Mouse (Mus musculus) ovary, adult 18-20 months (tissue): ENCODE results near the gene Pih1d2.
A peak's percentile ranks its signal among the peaks of the same experiment; 100 is the strongest.

Experiments
- DNase-seq: peaks from one replicate; pipeline ENCODE4 v3.0.0; 2022; ENCODE audit warnings: low spot score, mixed read lengths

Gene Pih1d2

DNA sequence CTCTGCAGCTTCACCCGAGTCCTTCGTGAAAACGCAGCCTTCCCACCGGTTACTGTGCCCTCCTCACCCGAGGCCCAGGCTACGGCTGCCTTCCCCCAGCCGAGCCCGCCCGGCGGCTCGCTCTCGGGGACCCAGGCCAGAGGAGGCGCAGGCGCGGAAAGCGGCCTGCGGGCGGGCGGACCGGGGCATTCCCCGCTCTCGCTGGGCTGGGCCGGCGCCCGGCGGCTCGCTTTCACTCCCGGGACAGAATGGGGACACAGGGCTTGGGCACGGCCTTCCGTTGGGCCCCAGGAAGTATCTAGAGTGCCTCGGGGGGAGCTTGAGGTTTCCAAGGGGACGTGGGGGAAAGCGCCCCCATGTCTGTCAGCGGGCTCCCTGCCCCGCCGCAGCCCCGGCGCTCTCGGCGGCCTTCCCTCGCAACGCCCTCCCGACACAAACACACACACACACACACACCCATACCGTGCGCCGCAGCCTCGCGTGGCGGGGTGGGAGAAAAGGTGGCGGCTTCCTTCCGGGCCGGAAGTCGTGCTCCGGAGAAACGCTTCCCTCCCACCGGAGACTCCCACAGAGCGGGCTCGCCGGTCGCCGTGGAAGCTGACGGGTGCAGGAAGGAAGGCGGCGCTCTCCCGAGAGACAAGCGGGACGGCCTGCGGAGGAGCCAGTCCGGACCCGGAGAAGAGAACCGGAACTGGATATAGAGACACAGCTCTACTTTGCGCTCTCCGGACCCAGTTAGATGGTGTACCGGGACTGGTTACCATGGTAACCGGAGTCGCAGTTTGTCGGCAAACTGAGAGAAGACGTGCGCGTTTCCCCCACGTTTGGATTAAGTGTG, at the start of gene Pih1d2, which contains the start of gene Nkapd1:
TSS of gene Pih1d2 (plus strand) at position 556 of the 838 bp plus-strand sequence.
TSS of gene Nkapd1 (minus strand) at position 699 of the 838 bp plus-strand sequence.
- DNase-seq = peak; percentile 81

DNA sequence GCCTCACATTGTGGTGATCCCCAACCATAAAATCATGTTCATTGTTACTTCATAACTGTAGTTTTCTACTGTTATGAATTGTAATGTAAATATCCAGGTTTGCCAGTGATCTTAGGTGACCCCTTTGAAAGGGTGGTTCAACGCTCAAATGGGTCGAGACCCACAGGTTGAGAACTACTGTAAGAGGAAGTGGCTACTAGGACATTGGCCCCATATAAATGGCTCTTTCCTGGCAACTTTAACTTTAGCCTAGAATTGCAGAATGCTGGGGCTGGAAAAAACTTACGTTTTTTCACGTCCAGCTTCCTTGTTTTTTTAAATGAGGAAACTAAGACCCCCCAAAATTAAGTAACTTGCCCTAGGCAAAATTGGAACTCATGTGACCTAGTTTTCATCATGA, 49.7 kb upstream of the Pih1d2 start:
- no peak for DNase-seq

DNA sequence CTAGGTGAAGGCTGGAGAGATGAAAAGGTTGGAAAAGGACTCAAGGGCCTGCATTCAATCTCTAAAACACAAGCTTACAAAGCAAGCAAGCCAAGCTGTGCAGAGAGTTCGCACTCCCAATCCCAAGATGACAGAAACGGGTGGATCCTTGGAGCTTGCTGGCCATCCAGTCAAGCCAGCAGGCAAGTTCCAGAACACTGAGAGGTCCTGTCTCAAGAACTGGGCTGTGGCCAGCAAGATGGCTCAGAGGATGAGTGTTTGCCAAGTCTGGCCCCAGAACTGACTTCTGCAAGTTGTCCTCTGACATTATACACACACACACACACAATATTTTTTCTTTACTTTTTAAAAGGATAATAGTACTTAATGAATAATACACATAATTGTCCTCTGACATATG, 49.2 kb upstream of the Pih1d2 start:
- no peak for DNase-seq

DNA sequence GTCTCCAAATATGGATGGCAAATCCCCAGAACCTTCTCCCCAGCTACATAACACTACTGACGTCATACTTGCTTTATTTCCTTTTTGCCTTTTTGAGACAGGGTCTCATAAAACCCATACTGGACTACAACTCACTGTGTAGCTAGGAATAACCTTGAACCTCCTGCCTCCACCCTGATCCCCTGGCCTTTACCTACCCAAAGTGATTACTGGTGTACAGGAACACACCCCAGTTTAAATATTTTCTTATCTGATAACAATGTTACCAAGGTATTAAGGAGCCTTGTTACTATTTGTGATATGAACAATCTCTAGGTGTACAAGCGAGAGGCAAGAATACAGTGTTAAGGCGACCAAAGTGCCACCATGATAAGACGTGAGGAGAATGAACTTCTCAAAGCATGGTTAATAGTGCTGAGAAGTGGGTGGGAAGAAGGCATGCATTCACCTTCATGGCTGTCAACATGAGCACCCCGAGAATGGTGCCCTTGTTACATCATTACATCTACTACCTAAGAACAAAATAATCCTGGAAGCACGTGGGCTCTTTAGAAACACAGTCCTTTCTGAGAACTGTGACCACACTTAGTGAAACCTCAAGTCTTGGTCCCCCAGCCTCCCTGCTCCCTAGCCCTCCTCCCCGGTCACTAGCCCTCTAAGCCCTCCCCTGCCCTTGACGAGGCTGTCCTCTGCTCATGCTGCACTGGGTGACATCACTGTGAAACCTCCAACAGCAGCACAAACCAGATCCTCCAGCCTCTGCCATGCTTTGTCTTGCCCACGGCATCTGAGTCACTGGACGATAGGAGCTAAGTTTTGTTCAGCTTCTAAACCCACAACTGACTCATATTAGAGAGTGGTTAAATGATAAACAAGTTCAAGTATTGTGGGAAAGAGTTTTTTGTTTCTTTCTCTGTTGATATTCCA, 47.3 kb upstream of the Pih1d2 start:
- no peak for DNase-seq

DNA sequence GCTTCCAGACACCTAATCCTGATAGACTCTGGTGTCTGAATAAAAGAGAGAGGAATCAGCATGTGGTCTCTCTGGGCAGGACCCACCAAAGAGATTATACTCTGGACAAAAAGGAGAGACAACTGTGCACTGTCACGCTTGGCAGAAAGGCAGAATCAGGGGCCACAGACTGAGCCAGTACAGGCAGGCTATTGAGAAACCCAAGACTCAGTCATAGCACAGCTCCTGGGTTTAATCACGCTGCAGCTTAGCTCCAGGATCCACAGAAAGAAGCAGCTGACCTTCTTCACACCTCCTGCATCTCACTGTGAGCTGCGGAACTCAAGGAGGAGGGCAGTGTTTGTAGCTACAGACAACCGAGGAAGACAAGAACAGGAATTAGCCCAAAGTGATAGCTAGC, 36.8 kb upstream of the Pih1d2 start:
- no peak for DNase-seq

DNA sequence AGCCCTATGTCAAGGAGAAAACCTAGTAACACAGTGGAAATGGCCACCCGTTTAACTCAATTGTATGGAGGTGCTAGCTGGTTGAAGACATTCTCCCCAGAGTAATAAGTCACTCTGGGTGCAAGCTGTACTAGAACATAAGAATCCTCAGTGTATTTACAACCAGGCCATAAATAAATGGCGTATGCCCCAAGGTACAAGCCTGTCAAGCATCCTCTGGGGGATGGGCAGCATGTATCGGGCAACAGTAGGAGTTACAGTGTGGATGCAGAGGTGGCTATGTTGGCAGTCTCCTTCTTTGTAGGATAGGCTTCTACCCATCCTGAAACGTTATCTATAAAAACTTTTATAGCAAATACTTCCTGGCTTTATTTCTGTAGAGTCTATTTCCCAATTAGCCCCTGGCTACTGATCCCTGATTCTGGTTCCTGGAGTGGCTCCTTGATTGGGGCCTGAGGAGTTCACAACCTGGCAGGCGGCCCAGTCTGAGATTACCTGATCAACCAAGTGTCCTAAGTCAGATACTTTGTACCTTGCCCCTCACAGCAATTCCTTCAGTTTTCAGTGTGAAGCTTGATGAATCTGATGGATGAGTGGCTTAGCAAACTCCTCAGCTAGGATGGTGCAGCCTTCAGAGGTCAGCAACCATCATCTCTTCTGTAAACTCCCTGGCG, 31.8 kb upstream of the Pih1d2 start:
- DNase-seq = no peak

DNA sequence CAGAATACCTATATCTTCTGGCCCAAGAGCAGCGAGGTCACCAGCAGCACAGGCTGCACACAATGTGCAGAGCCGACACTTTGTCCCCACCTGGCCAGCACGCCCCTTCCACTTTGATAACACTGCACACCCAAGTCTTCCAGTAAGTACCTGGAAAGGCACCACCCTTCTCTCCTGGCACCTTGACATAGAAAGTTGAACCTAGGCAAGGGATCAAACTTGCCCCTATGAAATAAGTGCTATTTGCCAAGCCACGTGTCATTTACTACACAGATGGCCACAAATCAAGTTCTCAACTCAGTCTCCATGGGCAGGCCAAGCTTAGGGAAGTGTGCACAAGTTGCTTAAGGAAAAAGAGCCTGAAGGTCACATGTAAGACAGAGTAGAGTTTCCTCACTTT, 30.2 kb upstream of the Pih1d2 start:
- DNase-seq = no peak

DNA sequence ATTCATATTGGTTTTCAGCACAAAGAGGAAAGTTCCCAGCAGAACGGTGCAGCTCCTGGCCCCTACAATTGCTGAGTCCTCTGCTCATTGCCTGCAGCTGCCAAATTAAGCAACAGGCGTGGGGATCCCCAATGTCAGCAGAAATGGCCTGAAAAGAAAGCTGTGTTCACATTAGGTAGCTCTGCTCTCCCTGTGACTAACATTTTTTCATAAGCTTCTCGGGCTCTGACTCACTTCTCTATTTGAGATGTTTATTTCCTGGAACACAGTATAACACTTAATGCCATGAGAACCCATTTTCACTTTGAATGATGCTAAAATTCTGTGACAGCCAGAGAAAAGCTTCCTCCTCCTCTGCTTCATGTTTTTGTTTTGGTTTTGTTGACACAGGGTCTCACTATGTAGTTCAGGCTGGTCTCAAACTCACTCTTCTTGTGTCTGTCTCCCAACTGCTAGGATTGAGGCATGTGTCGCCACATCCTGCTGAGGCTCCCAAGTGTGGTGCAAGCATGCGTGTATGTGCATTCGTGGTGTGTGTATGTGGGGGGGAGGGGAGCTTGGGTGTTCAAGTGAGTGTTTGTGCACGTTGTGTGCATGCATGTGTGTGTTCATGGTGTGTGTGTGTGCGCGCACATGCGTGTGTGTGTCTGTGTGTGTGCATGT, 26.1 kb upstream of the Pih1d2 start:
- no peak for DNase-seq

DNA sequence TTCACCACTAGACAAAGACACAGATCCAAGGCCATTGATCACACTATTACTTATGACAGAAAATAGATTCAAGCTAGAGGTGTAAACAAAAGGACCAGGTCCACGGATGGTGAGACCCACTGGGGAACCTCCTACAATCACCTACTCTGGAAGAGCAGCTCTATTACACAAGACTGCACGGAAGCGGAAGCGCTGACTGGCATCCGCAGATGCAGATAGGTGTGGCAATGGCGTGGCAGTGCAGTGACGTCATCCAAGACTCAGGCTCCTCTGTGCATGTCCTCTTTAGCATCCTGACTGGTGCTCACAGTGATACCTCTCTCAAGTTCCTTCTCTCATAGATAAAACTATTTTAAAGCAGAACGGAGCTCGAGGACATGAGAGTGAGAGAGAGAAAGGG, 24.2 kb upstream of the Pih1d2 start:
- no peak for DNase-seq

DNA sequence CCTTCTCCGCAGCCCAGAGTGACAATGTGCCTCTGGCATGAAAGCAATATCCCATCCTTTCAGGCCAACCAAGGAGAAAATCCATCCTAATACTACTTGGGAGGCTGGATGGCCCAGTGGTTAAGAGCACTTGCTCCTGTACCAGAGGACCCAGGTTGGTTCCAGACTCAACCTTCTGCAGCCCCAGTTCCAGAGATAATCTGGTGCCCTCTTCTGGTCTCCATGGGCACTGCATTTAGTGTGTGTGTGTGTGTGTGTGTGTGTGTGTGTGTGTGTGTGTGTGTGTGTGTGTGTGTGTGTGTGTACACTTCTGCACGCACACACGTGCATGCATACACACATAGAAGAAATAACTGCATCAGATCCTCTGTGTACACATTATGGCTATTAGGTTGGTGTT, 23.6 kb upstream of the Pih1d2 start:
- DNase-seq = no peak

DNA sequence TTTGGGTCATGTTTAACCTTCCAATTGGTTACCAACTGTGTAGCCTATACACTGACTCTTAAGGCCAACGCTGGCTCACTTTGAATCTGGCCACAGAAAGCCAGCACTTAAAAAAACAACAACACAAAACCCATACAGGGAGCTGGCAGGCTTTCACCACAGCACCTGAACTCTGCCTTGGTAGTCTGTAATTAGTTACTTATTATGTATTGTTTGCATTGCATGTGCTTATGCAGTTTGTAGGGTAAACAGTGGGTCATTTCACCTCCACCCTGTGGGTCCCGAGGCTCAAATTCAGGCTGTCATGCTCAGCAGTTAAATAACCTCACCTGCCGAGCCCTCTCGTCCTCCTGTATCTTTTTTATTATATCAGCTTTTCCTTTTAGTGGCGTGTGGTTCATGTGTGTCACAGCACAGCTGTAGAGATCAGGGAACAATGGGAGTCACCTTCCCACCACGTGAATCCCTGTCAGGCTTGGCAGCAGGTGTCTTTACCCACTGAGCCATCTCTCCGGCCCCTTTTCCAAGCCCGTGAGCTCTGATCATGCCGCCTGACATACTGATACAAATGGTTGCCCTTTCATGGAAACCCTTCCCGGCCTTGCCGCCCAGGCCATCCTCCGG, 22.2 kb upstream of the Pih1d2 start:
- no peak for DNase-seq

DNA sequence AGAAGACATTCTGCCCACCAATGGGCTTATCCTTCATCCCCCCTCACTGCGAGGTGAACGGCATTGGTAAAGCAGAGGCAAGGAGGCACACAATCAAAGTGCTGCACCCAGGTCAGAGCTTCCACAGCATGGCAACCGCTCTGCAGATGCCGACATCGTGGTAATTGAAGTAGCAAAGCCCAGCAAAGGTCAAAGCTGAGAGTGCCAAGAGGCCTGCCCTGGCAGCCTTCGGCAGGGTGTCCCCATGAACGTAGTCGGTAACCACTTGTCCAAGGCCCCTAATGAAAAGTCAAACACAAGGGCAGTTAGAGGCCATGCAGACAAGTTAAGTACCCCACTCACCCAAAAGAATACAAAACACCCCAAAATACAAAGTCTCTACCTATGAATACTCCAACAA, 20.1 kb upstream of the Pih1d2 start:
- DNase-seq = no peak

DNA sequence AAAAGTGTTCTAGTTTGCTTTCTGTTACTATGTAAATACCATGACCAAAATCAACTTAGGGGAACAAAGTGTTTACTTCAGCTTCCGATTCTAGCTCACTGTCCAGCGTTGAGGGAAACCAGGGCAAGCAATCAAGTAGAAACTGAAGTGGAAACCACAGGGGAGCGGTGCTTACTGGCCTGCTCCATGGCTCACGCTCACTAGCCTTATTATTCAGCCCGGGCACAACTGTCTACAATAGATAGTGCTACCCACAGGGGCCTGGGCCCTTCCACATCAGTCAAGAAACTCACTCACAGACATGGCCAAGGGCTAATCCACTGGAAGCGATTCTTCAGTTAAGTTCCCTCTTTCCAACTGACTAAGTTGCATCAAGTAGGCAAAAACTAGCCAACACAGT, 15.6 kb upstream of the Pih1d2 start:
- no peak for DNase-seq

DNA sequence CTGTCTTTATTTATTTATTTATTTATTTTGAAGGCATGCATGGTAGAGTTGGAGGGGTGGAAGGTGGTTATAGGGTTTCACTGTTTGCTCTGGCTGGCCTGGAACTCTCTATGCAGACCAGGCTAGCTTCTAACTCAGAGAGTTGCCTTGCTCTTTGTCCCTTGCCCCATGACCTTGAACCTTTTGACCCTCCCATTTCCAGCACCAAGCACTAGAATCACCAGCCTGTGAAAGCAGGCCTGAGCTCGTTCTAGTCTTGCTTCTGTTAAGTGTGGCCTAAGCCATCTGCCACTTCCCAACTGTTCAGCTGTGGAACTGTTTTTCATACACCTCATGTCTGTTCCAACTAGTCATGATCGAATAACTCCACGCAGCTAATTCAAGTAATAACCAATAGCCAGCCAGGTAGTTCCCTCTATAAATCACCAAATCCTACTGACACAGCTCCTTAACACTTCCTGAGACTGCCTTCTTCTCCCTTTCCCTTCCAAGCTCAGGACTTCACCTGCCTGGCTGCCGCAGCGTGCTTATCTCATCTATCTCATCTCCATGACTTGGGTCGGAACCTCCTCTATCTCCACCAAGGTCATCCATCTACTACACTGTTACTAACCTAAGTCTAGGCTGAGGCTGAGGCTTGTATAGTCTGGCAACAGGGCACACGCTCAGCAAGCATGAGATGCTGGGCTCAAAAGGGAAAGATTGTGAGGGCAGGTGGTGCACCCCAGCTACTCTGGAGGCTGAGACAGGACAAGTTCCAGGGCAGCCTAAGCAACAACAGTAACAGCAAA, 14.9 kb upstream of the Pih1d2 start:
- DNase-seq = no peak

DNA sequence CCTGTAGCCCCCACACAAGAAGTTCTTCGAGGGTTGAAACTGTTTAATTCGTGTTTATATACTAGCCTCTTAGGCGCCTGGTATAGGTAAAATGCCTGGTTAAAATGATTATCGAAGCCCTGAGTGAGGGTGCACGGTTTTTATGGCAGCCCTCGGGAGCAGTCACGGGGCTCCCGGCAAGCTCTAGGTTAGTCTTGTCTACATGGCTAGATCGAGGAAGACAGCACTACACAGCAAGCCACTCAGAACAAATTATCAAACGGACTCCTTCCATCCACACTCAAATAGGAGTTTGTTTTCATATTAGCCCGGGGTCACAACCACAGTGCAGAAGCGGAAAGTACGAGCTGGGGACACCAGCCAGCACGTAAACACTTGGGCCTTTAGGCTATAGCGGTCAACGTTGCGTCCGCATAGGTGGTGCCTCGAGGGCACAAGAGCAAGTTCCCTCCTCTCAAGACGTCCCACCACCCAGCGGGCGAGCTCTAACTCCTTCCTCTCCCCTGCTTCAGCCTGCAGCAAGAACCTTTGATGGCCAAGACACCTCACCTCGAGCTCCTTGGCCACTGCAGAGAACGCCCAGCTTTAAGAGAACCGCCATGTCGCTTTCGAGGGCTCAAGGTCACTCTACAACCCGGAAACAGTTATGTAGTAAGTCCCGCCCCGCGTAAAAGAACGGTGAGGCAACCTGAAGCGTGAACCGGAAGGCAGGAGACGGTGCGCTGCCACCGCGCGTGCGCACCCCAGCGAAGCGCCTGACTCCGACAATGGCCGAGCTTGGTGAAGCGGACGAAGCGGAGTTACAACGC, 13.7 kb upstream of the Pih1d2 start, which contains the start of the genes Sdhd and Timm8b:
TSS of gene Sdhd (minus strand) at position 624 of the 809 bp plus-strand sequence.
TSS of gene Timm8b (plus strand) at position 722 of the 809 bp plus-strand sequence.
- peak; percentile 91 for DNase-seq

DNA sequence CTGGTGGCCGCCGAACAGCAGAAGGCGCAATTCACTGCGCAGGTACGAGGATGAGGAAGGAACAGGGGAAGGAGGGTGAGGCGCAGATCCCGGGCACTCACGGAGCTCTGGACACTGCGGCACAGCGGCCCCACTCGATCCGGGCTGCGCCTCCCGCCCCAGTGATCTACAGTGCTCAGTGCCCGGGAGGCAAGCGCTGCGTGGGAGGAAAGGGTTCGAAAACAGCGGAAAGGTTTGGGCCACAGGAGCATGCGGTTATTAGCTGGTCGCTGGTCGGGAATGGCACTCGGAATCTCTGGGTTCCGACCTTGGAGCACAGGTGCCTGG, 13.2 kb upstream of the Pih1d2 start:
- DNase-seq = no peak

DNA sequence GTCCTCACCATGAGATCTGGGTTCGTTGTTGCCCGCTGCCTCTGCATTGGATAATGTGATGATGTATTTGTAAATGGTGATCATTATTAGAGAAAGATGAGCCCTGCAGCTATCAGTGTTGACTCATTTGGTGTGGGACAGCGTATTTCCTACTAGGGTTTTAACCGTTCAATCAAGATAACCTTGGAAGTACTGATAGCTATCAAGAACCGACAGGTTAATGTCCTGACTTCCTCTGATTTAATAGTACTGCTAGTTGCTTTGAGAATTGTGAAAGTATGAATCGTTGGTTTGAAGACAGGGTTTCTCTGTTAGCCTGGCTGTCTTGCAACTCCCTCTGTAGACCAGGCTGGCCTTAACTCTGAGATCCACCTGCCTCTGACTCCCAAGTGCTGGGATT, 12.8 kb upstream of the Pih1d2 start:
- DNase-seq = no peak

DNA sequence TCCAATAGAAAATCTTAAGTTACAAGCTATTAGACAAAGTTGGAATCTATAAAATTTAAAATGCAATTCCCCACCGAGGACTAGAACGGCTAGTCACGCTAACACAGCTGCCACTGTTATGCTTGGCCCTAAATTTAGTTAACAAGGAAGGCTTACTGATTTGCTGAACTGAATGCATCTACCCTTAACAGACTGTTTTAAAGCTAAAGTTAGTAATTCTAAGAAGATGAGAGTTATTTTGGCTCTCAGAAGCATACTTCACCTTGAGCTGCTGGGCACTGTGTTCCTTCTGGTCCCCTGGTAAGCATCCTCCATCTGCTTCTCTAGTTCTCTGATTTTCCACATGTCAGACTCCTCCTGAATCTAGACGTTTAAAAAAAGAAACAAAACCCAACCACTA, 5.0 kb upstream of the Pih1d2 start:
- no peak for DNase-seq

DNA sequence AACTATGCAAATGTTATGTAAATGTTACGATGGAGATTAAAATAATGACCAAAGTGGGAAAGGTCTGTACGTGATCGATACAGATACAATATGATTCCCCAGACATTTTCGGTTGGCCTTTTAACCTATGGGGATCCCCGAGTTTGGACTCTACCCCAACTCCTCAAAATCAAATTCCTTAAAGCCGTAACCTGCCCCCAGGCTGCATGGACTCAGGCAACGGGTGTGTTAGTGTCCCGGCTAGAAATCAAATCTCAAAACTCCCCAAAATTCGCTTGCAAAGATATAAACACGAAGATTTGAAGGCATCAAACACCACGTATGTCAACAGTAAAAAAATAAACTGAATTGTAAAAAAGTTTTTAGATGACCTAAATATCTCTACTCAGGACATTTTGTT, 960 bp upstream of the Pih1d2 start:
- no peak for DNase-seq
